Mouse (Mus musculus): ENCODE results near the gene Bach2.
A peak's percentile ranks its signal among the peaks of the same experiment; 100 is the strongest.

The Bach2 gene

DNA sequence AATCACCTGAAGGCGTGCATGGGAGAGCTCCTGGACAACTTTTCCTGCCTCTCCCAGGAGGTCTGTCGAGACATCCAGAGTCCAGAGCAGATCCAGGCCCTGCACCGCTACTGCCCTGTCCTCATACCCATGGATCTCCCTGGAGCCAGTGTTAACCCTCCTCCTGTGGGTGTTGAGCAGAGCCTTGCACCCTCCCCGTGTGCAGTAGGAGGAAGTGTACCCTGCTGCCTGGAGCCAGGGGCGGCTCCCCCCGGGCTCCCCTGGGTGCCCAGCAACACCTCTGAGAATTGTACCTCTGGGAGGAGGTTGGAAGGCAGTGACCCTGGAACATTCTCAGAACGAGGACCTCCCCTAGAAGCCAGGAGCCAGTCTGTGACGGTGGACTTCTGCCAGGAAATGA, 341.2 kb downstream of the Bach2 start:
- DNase-seq = no peak

- DNase-seq = no peak
These were observed 345.6 kb downstream of the Bach2 start for GRCm38 (mm10) chr4:32584181-32584580.

- peak; percentile 64 to 67 for DNase-seq
These were observed 348.0 kb downstream of the Bach2 start for GRCm38 (mm10) chr4:32586596-32586995.

DNA sequence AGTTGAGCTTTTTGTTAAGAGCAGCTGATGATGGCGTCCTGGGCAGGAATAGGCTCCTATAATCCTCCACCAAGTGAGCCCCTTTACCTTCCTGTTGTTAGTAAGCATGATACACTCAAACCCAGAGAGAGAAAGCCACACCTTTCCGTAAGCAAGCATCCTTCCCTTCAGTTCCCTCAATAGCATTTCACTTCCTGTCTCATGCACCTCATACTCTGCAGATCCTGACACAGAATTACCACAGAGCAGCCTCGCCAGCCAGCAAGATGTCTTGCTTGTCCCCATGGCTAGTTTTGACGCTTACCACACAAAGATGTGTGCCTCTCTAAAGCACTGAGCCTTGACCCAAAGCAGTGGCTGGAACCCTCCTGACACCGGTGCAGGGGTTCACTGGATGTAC, 348.9 kb downstream of the Bach2 start:
- DNase-seq = no peak

GRCm38 (mm10) chr4:32588237-32588636, 349.6 kb downstream of the Bach2 start:
- no peak for DNase-seq

DNA sequence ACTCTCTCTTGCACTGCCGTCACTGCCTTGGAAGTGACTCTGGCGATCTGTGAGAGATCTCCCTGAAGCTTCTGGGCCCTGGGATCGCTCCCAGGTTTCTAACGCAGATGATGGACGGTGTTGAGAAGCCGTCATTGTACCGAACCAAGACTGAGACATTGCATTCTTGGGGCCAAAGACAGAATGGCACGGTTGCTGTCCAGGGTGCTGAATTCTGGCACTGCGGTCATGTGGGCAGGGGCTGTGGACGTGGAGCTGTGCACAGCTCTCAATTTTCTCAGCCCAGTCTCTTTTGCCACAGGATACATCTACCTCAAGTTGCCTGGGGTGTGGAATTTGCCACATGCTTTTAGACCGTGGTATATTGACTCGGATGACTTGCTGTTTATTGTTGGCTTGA, 362.5 kb downstream of the Bach2 start:
- no peak for DNase-seq

GRCm38 (mm10) chr4:32602660-32603059, 364.1 kb downstream of the Bach2 start, which contains the start of gene Gja10:
TSS of gene Gja10 (minus strand) at chr4:32602760.
- no peak for DNase-seq

- peak; percentile 97 to 98 for DNase-seq
These were observed 376.7 kb downstream of the Bach2 start, which contains the start of gene Casp8ap2 for GRCm38 (mm10) chr4:32615034-32615881. TSS of gene Casp8ap2 (plus strand) at chr4:32615451.

DNA sequence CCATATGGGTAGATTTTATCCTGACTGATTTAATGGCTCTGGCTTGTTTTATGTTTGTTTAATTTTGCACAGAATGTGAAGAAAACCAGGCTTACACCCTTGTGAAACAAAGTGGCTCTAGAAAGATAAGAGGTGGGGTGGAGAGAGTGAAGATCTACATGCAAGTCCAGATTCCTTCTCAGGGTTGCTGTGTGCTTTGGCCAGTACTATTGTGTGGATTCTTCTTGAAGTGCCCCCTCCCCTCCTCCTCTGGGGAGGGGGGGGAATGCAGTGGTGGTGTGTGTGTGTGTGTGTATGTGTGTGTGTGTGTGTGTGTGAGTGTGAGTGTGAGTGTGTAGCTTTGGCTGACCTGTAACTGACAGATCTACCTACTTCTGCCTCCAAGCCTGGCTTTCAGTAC, 383.0 kb downstream of the Bach2 start:
- no peak for DNase-seq

All from cerebellum, postnatal 36 days (tissue).